Mouse (Mus musculus) Patski (cell line): ENCODE data around the gene Gse1. TPM values are rescaled to one million over a fixed set of nuclear protein-coding genes. Genes with fewer than 3 reads are reported as not detected.

Experiments
- ATAC-seq: fragments of 100-300 bp; one replicate; pipeline ENCODE4 v1.8.0; 2021
- CTCF ChIA-PET: fragments of 350-600 bp; sonication (Branson Sonifier 250); formaldehyde crosslinking; loops from one replicate; lab custom pipeline; 2022; ENCODE audit warnings: inconsistent platforms; lab: Charles Lee
- POLR2A ChIA-PET: fragments of 350-600 bp; sonication (Branson Sonifier 250); formaldehyde crosslinking; loops from one replicate; lab custom pipeline; 2022; ENCODE audit warnings: antibody characterized with exemption, inconsistent platforms; lab: Charles Lee
- DNase-seq: peaks from one replicate; pipeline ENCODE4 v3.0.0-alpha.2; 2011; ENCODE audit warnings: low read depth, low spot score
- H3K27me3 ChIP-seq: fragments of 371-371 bp; one replicate; pipeline ENCODE4 v1.5.1; 2021
- CTCF ChIP-seq: fragments of 100-300 bp; IDR thresholded peaks from one replicate; pipeline ENCODE4 v1.5.1; 2021
- in situ Hi-C: fragments of 300-500 bp; cut with MboI; formaldehyde crosslinking; loops from 3 replicates; pipeline ENCODE4 v1.11.1; 2018; ENCODE audit warnings: low pct_unique_long_range_greater_than_20kb, mixed read lengths
- polyA plus RNA-seq: library from polyadenylated mRNA; unstranded; gene quantifications from one replicate; pipeline ENCODE4 v1.2.3, GENCODE M21; 2021

Gene Gse1
- polyA plus RNA-seq, 1 experiment from 2014 or later = 19.8 TPM

GRCm38 (mm10) chr8:120561539-120562435 lies 333.5 kb downstream of the Gse1 start:
- in situ Hi-C loops = no loop called here
- ChIA-PET POLR2A (interaction anchor here (0.8 kb wide), 1 partner anchor 49 kb away, joined by 3 read pairs; no protein-coding TSS in a partner anchor), CTCF (interaction anchor here (0.9 to 2.4 kb wide), 4 partner anchors 8 to 41 kb away, joined by 3 to 9 read pairs (median 4); no protein-coding TSS in a partner anchor)
- TF ChIP-seq CTCF = no peak
- H3K27me3 ChIP-seq = no peaks in the 10 kb centered on the region
- ATAC-seq (no peak), DNase-seq (no peak)

- CTCF ChIA-PET = interaction anchor here (1.0 to 2.4 kb wide), 7 partner anchors 9 to 262 kb away, joined by 3 to 9 read pairs (median 4); no protein-coding TSS in a partner anchor
- POLR2A ChIA-PET = interaction anchor here (0.8 to 1.1 kb wide), 3 partner anchors 23 to 50 kb away, joined by 3 to 8 read pairs (median 3); no protein-coding TSS in a partner anchor
- no peak for TF ChIP-seq CTCF
- DNase-seq = no peak
- no peak for ATAC-seq
- H3K27me3 ChIP-seq = no peaks in the 10 kb centered on the region
- in situ Hi-C loops = no loop called here
Observed at GRCm38 (mm10) chr8:120562680-120563347, 334.6 kb downstream of the Gse1 start.

- ChIA-PET POLR2A (interaction anchor here (1.1 kb wide), 2 partner anchors 24 to 28 kb away, joined by 3 to 8 read pairs; no protein-coding TSS in a partner anchor), CTCF (interaction anchor here (1.0 to 2.4 kb wide), 7 partner anchors 8 to 263 kb away, joined by 3 to 9 read pairs (median 4); no protein-coding TSS in a partner anchor)
- in situ Hi-C loops = no loop called here
- TF ChIP-seq CTCF = no peak
- ATAC-seq (peak; percentile 19), DNase-seq (peak; percentile 88)
- no peaks in the 10 kb centered on the region for H3K27me3 ChIP-seq
Observed at GRCm38 (mm10) chr8:120563348-120563724, 335.1 kb downstream of the Gse1 start.

GRCm38 (mm10) chr8:120563851-120564837 lies 335.9 kb downstream of the Gse1 start:
- ChIA-PET POLR2A (interaction anchor here (0.6 to 1.1 kb wide), 3 partner anchors 25 to 154 kb away, joined by 3 to 8 read pairs (median 3); no protein-coding TSS in a partner anchor), CTCF (interaction anchor here (1.0 to 2.4 kb wide), 7 partner anchors 13 to 263 kb away, joined by 3 to 9 read pairs (median 3); no protein-coding TSS in a partner anchor)
- no peak for TF ChIP-seq CTCF
- ATAC-seq = peak; percentile 81
- in situ Hi-C loops = no loop called here
- DNase-seq = peak; percentile 92
- no peaks in the 10 kb centered on the region for H3K27me3 ChIP-seq

GRCm38 (mm10) chr8:120565151-120565711 lies 337.0 kb downstream of the Gse1 start:
- TF ChIP-seq CTCF = no peak
- no peak for ATAC-seq
- in situ Hi-C loops = no loop called here
- ChIA-PET POLR2A (no interaction called here), CTCF (no interaction called here)
- no peak for DNase-seq
- no peaks in the 10 kb centered on the region for H3K27me3 ChIP-seq

GRCm38 (mm10) chr8:120566681-120567080 lies 338.4 kb downstream of the Gse1 start:
- H3K27me3 ChIP-seq = no peaks in the 10 kb centered on the region
- DNase-seq (no peak), ATAC-seq (no peak)
- in situ Hi-C loops = no loop called here
- TF ChIP-seq CTCF = no peak
- ChIA-PET CTCF (no interaction called here), POLR2A (no interaction called here)

- H3K27me3 ChIP-seq = no peaks in the 10 kb centered on the region
- ChIA-PET CTCF (no interaction called here), POLR2A (no interaction called here)
- ATAC-seq (no peak), DNase-seq (no peak)
- no peak for TF ChIP-seq CTCF
- in situ Hi-C loops = no loop called here
Observed at GRCm38 (mm10) chr8:120567731-120568130, 339.5 kb downstream of the Gse1 start.

- CTCF ChIA-PET = no interaction called here
- no peak for DNase-seq
- no peak for ATAC-seq
- POLR2A ChIA-PET = no interaction called here
- in situ Hi-C loops = no loop called here
- no peaks in the 10 kb centered on the region for H3K27me3 ChIP-seq
- no peak for TF ChIP-seq CTCF
Observed at GRCm38 (mm10) chr8:120568164-120568798, 340.0 kb downstream of the Gse1 start.

GRCm38 (mm10) chr8:120569123-120569522 lies 340.9 kb downstream of the Gse1 start:
- CTCF ChIA-PET = interaction anchor here (2.1 kb wide), 1 partner anchor 34 kb away, joined by 7 read pairs; no protein-coding TSS in a partner anchor
- TF ChIP-seq CTCF = no peak

More at GRCm38 (mm10) chr8:120569123-120569522, 340.9 kb downstream of the Gse1 start:
- DNase-seq = no peak
- ATAC-seq = no peak
- POLR2A ChIA-PET = no interaction called here
- in situ Hi-C loops = no loop called here
- no peaks in the 10 kb centered on the region for H3K27me3 ChIP-seq
